Mouse (Mus musculus): Measurements from ENCODE around the gene Dlgap5.

Gene Dlgap5

GRCm38 (mm10) chr14:47395462-47396026 is 22.7 kb downstream of the Dlgap5 start:
- no peak for DNase-seq (ENCODE audit: low spot score)

- no peak for DNase-seq (ENCODE audit: low spot score)
These were observed 23.2 kb downstream of the Dlgap5 start for GRCm38 (mm10) chr14:47395007-47395406.

- no peak for DNase-seq (ENCODE audit: low spot score)
These were observed 24.7 kb downstream of the Dlgap5 start for GRCm38 (mm10) chr14:47393354-47394094.

GRCm38 (mm10) chr14:47386125-47386524 is 32.1 kb downstream of the Dlgap5 start:
- DNase-seq (ENCODE audit: low spot score): no peak

GRCm38 (mm10) chr14:47384653-47385052 is 33.6 kb downstream of the Dlgap5 start:
- DNase-seq (ENCODE audit: low spot score): no peak

- DNase-seq (ENCODE audit: low spot score): no peak
These were observed 34.3 kb downstream of the Dlgap5 start for GRCm38 (mm10) chr14:47383911-47384310.

GRCm38 (mm10) chr14:47378336-47378735 is 39.9 kb downstream of the Dlgap5 start:
- no peak for DNase-seq (ENCODE audit: low spot score)

- DNase-seq (ENCODE audit: low spot score): peak; percentile 23
These were observed 41.7 kb downstream of the Dlgap5 start for GRCm38 (mm10) chr14:47376526-47376925.

- peak; percentile 75 for DNase-seq (ENCODE audit: low spot score)
These were observed 44.2 kb downstream of the Dlgap5 start for GRCm38 (mm10) chr14:47373728-47374678.

GRCm38 (mm10) chr14:47371689-47372088 is 46.5 kb downstream of the Dlgap5 start:
- DNase-seq (ENCODE audit: low spot score): peak; percentile 30

- DNase-seq (ENCODE audit: low spot score): no peak
These were observed 47.4 kb downstream of the Dlgap5 start for GRCm38 (mm10) chr14:47370790-47371189.

- DNase-seq (ENCODE audit: low spot score): no peak
These were observed 48.5 kb downstream of the Dlgap5 start for GRCm38 (mm10) chr14:47369741-47370140.

GRCm38 (mm10) chr14:47367461-47367860 is 50.7 kb downstream of the Dlgap5 start, which contains the start of gene Lgals3:
TSS of gene Lgals3 (plus strand) at chr14:47367751.
- peak; percentile 31 for DNase-seq (ENCODE audit: low spot score)

GRCm38 (mm10) chr14:47366881-47367321 is 51.3 kb downstream of the Dlgap5 start:
- DNase-seq (ENCODE audit: low spot score): peak; percentile 85

- no peak for DNase-seq (ENCODE audit: low spot score)
These were observed 53.3 kb downstream of the Dlgap5 start for GRCm38 (mm10) chr14:47364742-47365449.

GRCm38 (mm10) chr14:47361899-47362298 is 56.3 kb downstream of the Dlgap5 start:
- no peak for DNase-seq (ENCODE audit: low spot score)

GRCm38 (mm10) chr14:47361418-47361817 is 56.8 kb downstream of the Dlgap5 start:
- DNase-seq (ENCODE audit: low spot score): no peak

- no peak for DNase-seq (ENCODE audit: low spot score)
These were observed 58.6 kb downstream of the Dlgap5 start for GRCm38 (mm10) chr14:47359610-47360009.

- no peak for DNase-seq (ENCODE audit: low spot score)
These were observed 61.6 kb downstream of the Dlgap5 start for GRCm38 (mm10) chr14:47356622-47357021.

GRCm38 (mm10) chr14:47354948-47355347 is 63.3 kb downstream of the Dlgap5 start:
- DNase-seq (ENCODE audit: low spot score): no peak

GRCm38 (mm10) chr14:47354111-47354577 is 64.1 kb downstream of the Dlgap5 start:
- peak; percentile 63 for DNase-seq (ENCODE audit: low spot score)

GRCm38 (mm10) chr14:47353240-47353639 is 65.0 kb downstream of the Dlgap5 start:
- DNase-seq (ENCODE audit: low spot score): no peak

Data from adipocyte (in vitro differentiated cells).